Mouse (Mus musculus): ENCODE measurements around the gene Apex1. TPM values are rescaled to one million over a fixed set of nuclear protein-coding genes. Genes with fewer than 3 reads are reported as not detected.
"Not testable (repeated sequence)": the region's sequence is repeated elsewhere in the genome, so short reads cannot be mapped to it uniquely, and the experiment has no call there.

Gene Apex1
- polyA plus RNA-seq, 1 experiment from 2014 or later, result 61.2 TPM

GRCm38 (mm10) chr14:50931493-50932020 lies 6.8 kb downstream of the Apex1 start:
- Histone ChIP-seq H3K36me3 (ENCODE audit: insufficient read depth, low read length) (peaks cover 23% of the 10 kb centered on the region; the same call in 1 of the 2 replicates), H3K9me3 (ENCODE audit: low read length) (no peaks in the 10 kb centered on the region), H3K4me1 (ENCODE audit: insufficient read depth, low read depth, low read length) (peaks cover 9% of the 10 kb centered on the region; the same call in 1 of the 2 replicates), H3K27me3 (replicated peaks; ENCODE audit: insufficient read depth, low read length) (no peaks in the 10 kb centered on the region), H3K4me2 (replicated peaks; ENCODE audit: low read depth, low read length) (peak overlapping the region; percentile 56), H3K9ac (replicated peaks; ENCODE audit: low read depth) (peak overlapping the region; percentile 37), H3K27ac (ENCODE audit: low read length) (peak overlapping the region; percentile 76), H3K4me3 (ENCODE audit: low read depth, low read length) (peak overlapping the region; percentile 95)
- TF ChIP-seq CTCF (IDR thresholded peaks at IDR 0.05) (no peak), EP300 (IDR thresholded peaks at IDR 0.05) (no peak)
- DNase-seq (ENCODE audit: low spot score), result no peak
- WGBS, result 7% methylated on average over 12 of the region's 12 CpGs
- no peak for ATAC-seq

- Histone ChIP-seq H3K27ac (ENCODE audit: low read length) (no peak overlapping the region), H3K27me3 (replicated peaks; ENCODE audit: insufficient read depth, low read length) (no peaks in the 10 kb centered on the region), H3K36me3 (ENCODE audit: insufficient read depth, low read length) (no peaks in the 10 kb centered on the region), H3K9ac (replicated peaks; ENCODE audit: low read depth) (no peak overlapping the region), H3K9me3 (ENCODE audit: low read length) (no peaks in the 10 kb centered on the region), H3K4me1 (ENCODE audit: insufficient read depth, low read depth, low read length) (peaks cover under 1% of the 10 kb centered on the region; the same call in 1 of the 2 replicates), H3K4me2 (replicated peaks; ENCODE audit: low read depth, low read length) (no peak overlapping the region), H3K4me3 (ENCODE audit: low read depth, low read length) (no peak overlapping the region)
- ATAC-seq (no peak), DNase-seq (ENCODE audit: low spot score) (no peak)
- WGBS, result 46% methylated on average over 1 of the region's 1 CpGs
- no peak for TF ChIP-seq CTCF (IDR thresholded peaks at IDR 0.05)
- TF ChIP-seq EP300 (IDR thresholded peaks at IDR 0.05), result no peak
These were observed 11.9 kb downstream of the Apex1 start for GRCm38 (mm10) chr14:50936649-50937048.

- H3K9me3 ChIP-seq (ENCODE audit: low read length), result no peaks in the 10 kb centered on the region
- no peaks in the 10 kb centered on the region for H3K4me1 ChIP-seq (ENCODE audit: insufficient read depth, low read depth, low read length)
- H3K9ac ChIP-seq (replicated peaks; ENCODE audit: low read depth), result no peak overlapping the region
- H3K4me2 ChIP-seq (replicated peaks; ENCODE audit: low read depth, low read length), result no peak overlapping the region
- H3K36me3 ChIP-seq (ENCODE audit: insufficient read depth, low read length), result no peaks in the 10 kb centered on the region
- DNase-seq (ENCODE audit: low spot score), result no peak
- no peak for TF ChIP-seq CTCF (IDR thresholded peaks at IDR 0.05)
- no peak for TF ChIP-seq EP300 (IDR thresholded peaks at IDR 0.05)
- 64% methylated on average over 3 of the region's 3 CpGs for WGBS
- H3K27ac ChIP-seq (ENCODE audit: low read length), result no peak overlapping the region
- no peaks in the 10 kb centered on the region for H3K27me3 ChIP-seq (replicated peaks; ENCODE audit: insufficient read depth, low read length)
- ATAC-seq, result no peak
- H3K4me3 ChIP-seq (ENCODE audit: low read depth, low read length), result no peak overlapping the region
These were observed 13.5 kb downstream of the Apex1 start for GRCm38 (mm10) chr14:50938119-50938908.

- H3K4me1 ChIP-seq (ENCODE audit: insufficient read depth, low read depth, low read length), result no peaks in the 10 kb centered on the region
- no peak overlapping the region for H3K27ac ChIP-seq (ENCODE audit: low read length)
- ATAC-seq, result no peak
- no peak for TF ChIP-seq EP300 (IDR thresholded peaks at IDR 0.05)
- TF ChIP-seq CTCF (IDR thresholded peaks at IDR 0.05), result no peak
- DNase-seq (ENCODE audit: low spot score), result no peak
- H3K4me3 ChIP-seq (ENCODE audit: low read depth, low read length), result no peak overlapping the region
- no peaks in the 10 kb centered on the region for H3K9me3 ChIP-seq (ENCODE audit: low read length)
- no peaks in the 10 kb centered on the region for H3K36me3 ChIP-seq (ENCODE audit: insufficient read depth, low read length)
- 27% methylated on average over 2 of the region's 2 CpGs for WGBS
- H3K4me2 ChIP-seq (replicated peaks; ENCODE audit: low read depth, low read length), result no peak overlapping the region
- H3K9ac ChIP-seq (replicated peaks; ENCODE audit: low read depth), result no peak overlapping the region
- no peaks in the 10 kb centered on the region for H3K27me3 ChIP-seq (replicated peaks; ENCODE audit: insufficient read depth, low read length)
These were observed 14.2 kb downstream of the Apex1 start for GRCm38 (mm10) chr14:50938940-50939339.

DNA sequence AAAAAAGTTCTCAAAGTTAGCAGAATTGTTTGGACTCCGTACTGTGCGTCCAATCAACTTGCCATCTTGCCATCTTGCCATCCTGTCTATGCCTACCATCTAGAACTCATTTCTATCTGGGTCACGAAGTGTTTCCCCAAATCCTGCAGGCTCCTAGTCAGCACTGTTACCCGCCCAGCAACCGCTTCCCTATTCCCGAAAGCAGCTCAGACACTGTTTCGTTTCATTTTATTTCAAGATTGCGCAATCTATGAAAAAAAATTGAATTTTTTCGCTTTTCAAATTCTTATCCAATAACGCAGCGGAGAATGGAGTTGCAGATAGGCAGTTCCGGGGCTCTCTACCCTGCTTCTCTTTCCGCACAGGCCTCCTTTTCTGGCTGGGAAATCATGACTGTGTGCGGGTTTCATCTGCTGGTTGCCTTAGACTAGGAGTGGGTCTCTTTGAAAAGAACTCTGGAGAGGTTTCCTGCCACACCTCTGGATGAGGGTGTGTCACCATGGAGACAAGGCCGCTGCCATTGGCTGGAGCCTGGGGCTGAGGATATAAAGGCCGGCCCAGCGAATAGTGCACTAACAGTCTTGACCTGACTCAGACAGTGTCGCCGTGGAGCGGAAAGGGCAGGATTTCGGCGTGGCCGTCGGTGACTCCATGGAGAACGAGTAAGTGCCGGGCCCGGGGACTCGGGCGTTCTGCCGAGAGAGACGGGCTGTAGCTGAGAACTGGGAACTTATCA lies 19.3 kb downstream of the Apex1 start, which contains the start of gene Gm49342:
TSS of gene Gm49342 (plus strand) at position 586 of the 736 bp plus-strand sequence.
- ATAC-seq, result peak; percentile 99
- Histone ChIP-seq H3K4me1 (ENCODE audit: insufficient read depth, low read depth, low read length) (no peaks in the 10 kb centered on the region), H3K27me3 (replicated peaks; ENCODE audit: insufficient read depth, low read length) (no peaks in the 10 kb centered on the region), H3K4me2 (replicated peaks; ENCODE audit: low read depth, low read length) (peak within 1 kb of the TSS; percentile 64), H3K9me3 (ENCODE audit: low read length) (no peaks in the 10 kb centered on the region), H3K4me3 (ENCODE audit: low read depth, low read length) (peak within 1 kb of the TSS; percentile 55), H3K36me3 (ENCODE audit: insufficient read depth, low read length) (no peaks in the 10 kb centered on the region), H3K9ac (replicated peaks; ENCODE audit: low read depth) (peak within 1 kb of the TSS; percentile 39; the same call in 1 of the 2 replicates), H3K27ac (ENCODE audit: low read length) (peak within 1 kb of the TSS; percentile 84)
- 9% methylated on average over 31 of the region's 31 CpGs for WGBS
- DNase-seq (ENCODE audit: low spot score), result peak; percentile 98
- TF ChIP-seq CTCF (IDR thresholded peaks at IDR 0.05) (peak; percentile 68), EP300 (IDR thresholded peaks at IDR 0.05) (0 out of 2 replicates have a peak, but pooled peaks have one; percentile 11)

DNA sequence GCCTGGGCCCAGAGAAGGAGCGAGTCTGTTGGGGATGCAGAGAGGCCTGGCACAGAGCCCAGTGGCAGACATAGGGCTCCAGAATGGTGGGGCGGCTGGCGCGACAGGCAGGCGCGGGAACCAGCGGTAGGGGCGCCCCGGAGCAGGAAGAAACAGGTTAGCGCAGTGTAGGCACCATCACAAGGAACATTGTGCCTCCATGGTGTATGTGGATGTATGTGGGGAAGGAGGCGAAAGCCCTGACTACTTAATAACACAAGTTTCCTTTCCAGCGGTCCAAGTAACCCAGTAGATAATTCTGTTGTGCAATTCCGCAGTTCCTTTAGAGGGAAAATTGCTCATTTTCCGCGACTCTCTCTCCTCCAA lies 19.9 kb downstream of the Apex1 start:
- TF ChIP-seq CTCF (IDR thresholded peaks at IDR 0.05), result peak; percentile 57
- 0 out of 2 replicates have a peak, but pooled peaks have one; percentile 26 for TF ChIP-seq EP300 (IDR thresholded peaks at IDR 0.05)
- H3K4me1 ChIP-seq (ENCODE audit: insufficient read depth, low read depth, low read length); H3K36me3 ChIP-seq (ENCODE audit: insufficient read depth, low read length); H3K9me3 ChIP-seq (ENCODE audit: low read length); H3K27me3 ChIP-seq (replicated peaks; ENCODE audit: insufficient read depth, low read length): not testable (repeated sequence)
- under 1% methylated on average over 9 of the region's 15 CpGs for WGBS
- ATAC-seq (peak; percentile 90), DNase-seq (ENCODE audit: low spot score) (peak; percentile 54)
- peak overlapping the region; percentile 84 for H3K27ac ChIP-seq (ENCODE audit: low read length)
- peak overlapping the region; percentile 39; the same call in 1 of the 2 replicates for H3K9ac ChIP-seq (replicated peaks; ENCODE audit: low read depth)
- H3K4me2 ChIP-seq (replicated peaks; ENCODE audit: low read depth, low read length), result peak overlapping the region; percentile 64
- peak overlapping the region; percentile 55 for H3K4me3 ChIP-seq (ENCODE audit: low read depth, low read length)

DNA sequence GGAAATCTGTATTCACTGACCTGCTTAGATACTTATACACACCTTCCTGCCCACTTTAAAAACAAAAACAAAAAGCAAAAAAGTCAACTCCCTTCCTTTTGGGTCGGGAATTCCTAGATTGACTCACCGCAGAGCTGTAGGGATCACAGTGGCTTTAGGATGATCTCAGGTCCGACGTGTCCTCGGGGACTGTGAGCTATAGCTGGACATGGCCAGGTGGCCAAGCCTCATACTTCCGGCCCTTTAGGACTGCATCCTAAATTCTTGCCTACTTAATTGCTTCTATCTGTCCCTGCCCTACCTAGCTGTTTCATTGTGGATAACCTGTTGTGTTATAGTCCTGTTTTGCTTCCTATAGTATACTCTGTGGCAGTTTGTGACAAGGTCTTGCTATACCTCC lies 20.3 kb downstream of the Apex1 start:
- not testable (repeated sequence) for DNase-seq (ENCODE audit: low spot score); H3K36me3 ChIP-seq (ENCODE audit: insufficient read depth, low read length)

DNA sequence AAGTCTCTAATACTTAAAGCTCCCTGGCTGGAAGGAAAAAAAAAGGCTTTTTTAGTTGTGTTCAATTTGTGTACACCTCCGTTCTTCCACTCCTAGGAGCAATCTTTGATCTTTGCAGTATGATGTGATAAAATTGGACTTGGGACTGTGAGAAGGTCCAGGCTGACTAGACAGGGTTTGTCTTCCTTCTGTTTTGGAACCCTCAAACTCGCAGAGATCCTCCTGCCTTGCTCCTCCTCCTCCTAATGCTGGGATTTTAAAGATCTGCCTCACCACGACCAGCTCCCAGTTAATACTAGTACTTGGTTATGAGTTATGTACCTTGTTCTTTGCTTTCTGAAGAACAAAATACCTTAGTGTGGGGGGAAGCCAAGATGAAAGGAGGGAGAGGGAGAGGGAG lies 20.8 kb downstream of the Apex1 start:
- H3K36me3 ChIP-seq (ENCODE audit: insufficient read depth, low read length); ATAC-seq; H3K27me3 ChIP-seq (replicated peaks; ENCODE audit: insufficient read depth, low read length); H3K9me3 ChIP-seq (ENCODE audit: low read length); H3K4me1 ChIP-seq (ENCODE audit: insufficient read depth, low read depth, low read length); DNase-seq (ENCODE audit: low spot score): not testable (repeated sequence)
- peak overlapping the region; percentile 39; the same call in 1 of the 2 replicates for H3K9ac ChIP-seq (replicated peaks; ENCODE audit: low read depth)
- H3K4me3 ChIP-seq (ENCODE audit: low read depth, low read length), result peak overlapping the region; percentile 55
- 13% methylated on average over 3 of the region's 3 CpGs for WGBS
- H3K4me2 ChIP-seq (replicated peaks; ENCODE audit: low read depth, low read length), result peak overlapping the region; percentile 64
- peak overlapping the region; percentile 84 for H3K27ac ChIP-seq (ENCODE audit: low read length)

More for the DNA sequence above, 20.3 kb downstream of the Apex1 start:
- Histone ChIP-seq H3K4me3 (ENCODE audit: low read depth, low read length) (peak overlapping the region; percentile 55), H3K27ac (ENCODE audit: low read length) (peak overlapping the region; percentile 84), H3K4me2 (replicated peaks; ENCODE audit: low read depth, low read length) (peak overlapping the region; percentile 64), H3K9ac (replicated peaks; ENCODE audit: low read depth) (peak overlapping the region; percentile 39; the same call in 1 of the 2 replicates)
- not testable (repeated sequence) for H3K9me3 ChIP-seq (ENCODE audit: low read length); H3K4me1 ChIP-seq (ENCODE audit: insufficient read depth, low read depth, low read length); ATAC-seq; H3K27me3 ChIP-seq (replicated peaks; ENCODE audit: insufficient read depth, low read length)
- 4% methylated on average over 6 of the region's 6 CpGs for WGBS

Measured in lung, postnatal 0 days (tissue).